Mouse (Mus musculus) limb, embryonic 12.5 days (tissue): ENCODE measurements at regions not wholly inside any gene's neighbourhood (a gene's known extent, or its start where the extent isn't known, plus 50 kb on each side); places are given as distances from the start of the nearest gene placed in this dataset.

Experiments used
- ATAC-seq: fragments of 200-750 bp; cut with Nextera tagmentation; 2 replicates; pipeline ENCODE4 v1.8.0; 2017; ENCODE audit warnings: low read depth, moderate TSS enrichment; ENCODE audit not compliant: insufficient number of reproducible peaks, insufficient read depth, low FRiP score, low TSS enrichment
- H3K27ac ChIP-seq: fragments of 300-500 bp; sonication (generic); 2 replicates; pipeline ENCODE4 v1.5.1; 2016; ENCODE audit warnings: mild to moderate bottlenecking, moderate library complexity
- H3K27me3 ChIP-seq: fragments of 300-500 bp; sonication (generic); 2 replicates; pipeline ENCODE4 v1.6.1; 2016; ENCODE audit warnings: mild to moderate bottlenecking, moderate library complexity
- H3K36me3 ChIP-seq: fragments of 300-500 bp; sonication (generic); 2 replicates; pipeline ENCODE4 v1.6.1; 2016; ENCODE audit warnings: mild to moderate bottlenecking, moderate library complexity
- H3K4me1 ChIP-seq: fragments of 300-500 bp; sonication (generic); replicated peaks from 2 replicates; pipeline ENCODE4 v1.6.1; 2016
- H3K4me2 ChIP-seq: fragments of 300-500 bp; sonication (generic); 2 replicates; pipeline ENCODE4 v1.6.1; 2016; ENCODE audit warnings: mild to moderate bottlenecking, moderate library complexity
- H3K4me3 ChIP-seq: fragments of 300-500 bp; sonication (generic); replicated peaks from 2 replicates; pipeline ENCODE4 v1.5.1; 2016; ENCODE audit warnings: mild to moderate bottlenecking
- H3K9ac ChIP-seq: fragments of 300-500 bp; sonication (generic); replicated peaks from 2 replicates; pipeline ENCODE4 v1.6.1; 2016; ENCODE audit warnings: mild to moderate bottlenecking, moderate library complexity
- H3K9me3 ChIP-seq: fragments of 300-500 bp; sonication (generic); 2 replicates; pipeline ENCODE4 v1.6.1; 2016; ENCODE audit warnings: mild to moderate bottlenecking, moderate library complexity
- WGBS: fragments of 180-500 bp; shearing (Covaris S2); methylation state at CpG from one replicate; pipeline ENCODE4 v1.1.7; 2016; 5-methylcytosine and 5-hydroxymethylcytosine counted together

DNA sequence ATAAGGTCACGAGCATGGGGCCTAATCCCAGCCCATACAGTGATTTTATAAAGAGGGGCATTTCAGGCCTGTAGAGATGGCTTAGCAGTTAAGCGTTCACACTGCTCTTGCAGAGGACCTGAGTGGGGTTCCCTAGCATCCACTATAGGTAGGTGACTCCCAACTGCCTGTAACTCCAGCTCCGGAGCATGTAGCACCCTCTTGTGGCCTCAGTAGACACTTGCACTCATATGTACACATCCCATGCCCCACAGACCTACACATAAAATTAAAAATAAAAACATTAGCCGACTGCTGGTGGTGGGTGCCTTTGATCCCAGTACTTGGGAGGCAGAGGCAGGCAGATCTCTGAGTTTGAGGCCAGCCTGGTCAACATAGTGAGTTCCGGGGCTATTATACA lies 158.8 kb downstream of the Unc5cl start:
- Histone ChIP-seq H3K4me2 (no peak overlapping the region), H3K9me3 (peaks cover 7% of the 10 kb centered on the region; the same call in 1 of the 2 replicates), H3K4me1 (no peaks in the 10 kb centered on the region; the same call in 1 of the 2 replicates), H3K4me3 (no peak overlapping the region), H3K27me3 (no peaks in the 10 kb centered on the region), H3K36me3 (no peaks in the 10 kb centered on the region), H3K27ac (no peak overlapping the region), H3K9ac (no peak overlapping the region)
- WGBS, result 89% methylated on average over 5 of the region's 5 CpGs
- ATAC-seq, result no peak

DNA sequence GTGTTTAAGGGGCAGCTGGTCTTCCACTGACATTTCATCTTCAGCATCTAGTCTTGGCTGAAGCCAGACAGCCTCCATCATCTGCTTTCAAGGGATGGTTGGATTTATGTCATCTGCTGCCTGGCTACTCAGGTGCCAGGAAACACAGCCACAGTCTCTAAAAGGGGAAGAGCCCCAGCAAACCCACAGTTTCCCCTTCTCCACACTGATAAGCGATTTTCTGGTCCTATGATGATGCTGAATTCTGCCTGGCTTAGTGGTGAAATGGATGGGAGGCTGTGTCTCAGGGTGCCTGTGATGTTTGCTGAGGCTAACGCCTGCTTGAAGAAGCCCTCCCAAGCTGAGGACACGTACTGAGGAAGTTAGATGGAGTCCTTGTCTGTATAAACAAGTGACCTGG lies 160.5 kb downstream of the Unc5cl start:
- Histone ChIP-seq H3K36me3 (no peaks in the 10 kb centered on the region), H3K4me3 (no peak overlapping the region), H3K9ac (no peak overlapping the region), H3K27me3 (no peaks in the 10 kb centered on the region), H3K4me1 (no peaks in the 10 kb centered on the region; the same call in 1 of the 2 replicates), H3K4me2 (no peak overlapping the region), H3K9me3 (peaks cover 7% of the 10 kb centered on the region; the same call in 1 of the 2 replicates), H3K27ac (no peak overlapping the region)
- WGBS, result 51% methylated on average over 3 of the region's 3 CpGs
- ATAC-seq, result no peak

DNA sequence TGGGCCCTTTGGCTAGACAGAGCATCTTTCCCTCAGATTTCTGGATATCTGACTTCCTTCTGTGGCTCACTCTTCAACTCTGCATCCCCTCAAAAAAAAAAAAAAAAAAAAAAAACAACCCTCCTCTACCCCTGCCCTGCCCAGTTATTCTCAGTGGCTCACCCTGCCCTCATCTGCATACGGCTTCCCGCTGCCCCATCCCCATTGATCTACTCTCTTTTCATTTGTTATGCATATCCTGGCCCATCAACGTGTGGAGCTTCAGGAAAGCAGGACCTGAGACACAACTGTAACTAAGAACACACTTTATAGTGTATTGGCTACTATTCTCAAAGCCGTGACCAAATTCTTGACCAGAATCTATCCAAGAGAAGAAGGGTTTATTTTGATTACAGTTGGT lies 161.5 kb downstream of the Unc5cl start:
- H3K27me3 ChIP-seq, result no peaks in the 10 kb centered on the region
- H3K4me1 ChIP-seq, result no peaks in the 10 kb centered on the region; the same call in 1 of the 2 replicates
- H3K9ac ChIP-seq, result no peak overlapping the region
- ATAC-seq, result no peak
- no peak overlapping the region for H3K4me2 ChIP-seq
- 23% methylated on average over 4 of the region's 4 CpGs for WGBS
- no peak overlapping the region for H3K4me3 ChIP-seq
- no peak overlapping the region for H3K27ac ChIP-seq
- H3K9me3 ChIP-seq, result peaks cover 7% of the 10 kb centered on the region; the same call in 1 of the 2 replicates
- H3K36me3 ChIP-seq, result no peaks in the 10 kb centered on the region

GRCm38 (mm10) chr17:48620896-48621295 lies 166.2 kb downstream of the Unc5cl start:
- 58% methylated on average over 2 of the region's 2 CpGs for WGBS
- H3K9ac ChIP-seq, result no peak overlapping the region
- no peak overlapping the region for H3K27ac ChIP-seq

DNA sequence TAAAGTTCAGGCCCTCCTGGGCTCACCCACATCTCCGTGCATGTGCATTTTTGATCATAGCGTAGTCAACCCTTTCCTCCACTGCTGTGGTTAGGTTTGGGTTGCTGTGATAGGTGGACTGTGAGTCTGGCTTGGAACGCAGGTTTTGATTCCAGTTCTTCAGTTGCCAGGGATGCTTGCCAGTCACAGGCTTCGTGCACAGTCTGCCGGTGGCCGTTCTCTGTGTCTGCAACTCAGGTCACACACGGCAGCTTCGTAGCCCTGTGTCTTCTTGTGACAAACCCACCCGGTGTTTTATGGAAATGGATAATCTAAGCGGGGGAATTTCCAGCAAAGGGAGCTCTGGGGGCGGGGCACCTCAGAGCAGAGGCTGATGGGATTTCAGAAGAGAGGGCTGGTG lies 167.0 kb downstream of the Unc5cl start:
- H3K9ac ChIP-seq, result no peak overlapping the region
- no peak overlapping the region for H3K27ac ChIP-seq
- H3K4me2 ChIP-seq, result no peak overlapping the region
- 94% methylated on average over 11 of the region's 11 CpGs for WGBS
- ATAC-seq, result no peak
- no peak overlapping the region for H3K4me3 ChIP-seq
- H3K9me3 ChIP-seq, result no peaks in the 10 kb centered on the region
- H3K27me3 ChIP-seq, result no peaks in the 10 kb centered on the region
- no peaks in the 10 kb centered on the region for H3K36me3 ChIP-seq
- no peaks in the 10 kb centered on the region for H3K4me1 ChIP-seq

More at GRCm38 (mm10) chr17:48620896-48621295, 166.2 kb downstream of the Unc5cl start:
- no peak overlapping the region for H3K4me2 ChIP-seq
- ATAC-seq, result no peak
- H3K27me3 ChIP-seq, result no peaks in the 10 kb centered on the region
- no peaks in the 10 kb centered on the region for H3K36me3 ChIP-seq
- H3K4me3 ChIP-seq, result no peak overlapping the region
- H3K4me1 ChIP-seq, result no peaks in the 10 kb centered on the region
- no peaks in the 10 kb centered on the region for H3K9me3 ChIP-seq

DNA sequence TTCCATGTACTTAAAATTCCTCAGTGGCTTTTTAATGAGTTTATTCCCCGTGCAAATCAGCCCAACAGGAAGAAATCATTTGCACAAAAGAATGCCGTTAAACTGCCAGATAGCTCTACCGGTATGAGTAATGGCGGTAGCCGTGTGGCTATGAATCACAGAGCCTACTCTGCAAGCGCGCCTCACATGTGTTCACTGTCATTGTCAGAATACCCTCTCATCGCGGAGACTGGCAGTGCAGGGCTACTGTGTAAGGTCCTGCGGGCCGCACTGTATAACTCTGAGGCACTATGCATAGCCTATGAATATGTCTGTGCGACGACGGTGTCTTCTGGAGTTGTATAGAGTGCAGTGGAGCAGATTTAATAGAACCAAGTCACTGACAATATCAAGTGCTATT lies 170.2 kb downstream of the Unc5cl start:
- 86% methylated on average over 14 of the region's 14 CpGs for WGBS
- Histone ChIP-seq H3K9ac (no peak overlapping the region), H3K4me2 (no peak overlapping the region), H3K4me3 (no peak overlapping the region), H3K27me3 (no peaks in the 10 kb centered on the region), H3K36me3 (no peaks in the 10 kb centered on the region), H3K27ac (no peak overlapping the region), H3K9me3 (no peaks in the 10 kb centered on the region), H3K4me1 (no peaks in the 10 kb centered on the region)
- ATAC-seq, result no peak

DNA sequence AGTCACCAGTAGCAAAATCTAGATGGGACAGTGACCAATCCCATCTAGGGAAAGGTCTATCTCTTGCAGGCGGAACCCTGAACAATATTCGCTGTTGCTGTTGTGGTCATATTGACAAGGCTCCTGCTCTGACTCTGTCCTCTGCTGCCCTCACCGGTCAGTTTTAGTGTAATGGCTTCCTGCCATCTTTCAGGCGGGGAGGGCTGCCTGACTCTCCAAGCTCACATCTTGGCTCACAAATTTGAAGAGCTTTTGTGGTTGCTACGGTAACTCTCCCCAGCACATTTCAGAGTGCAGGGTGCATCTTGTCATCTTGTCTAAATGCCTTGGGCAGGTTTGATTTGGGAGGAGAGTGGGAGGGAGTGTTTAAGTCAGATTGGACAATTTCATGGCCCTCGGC lies 171.3 kb downstream of the Unc5cl start:
- H3K4me3 ChIP-seq, result no peak overlapping the region
- ATAC-seq, result no peak
- H3K4me1 ChIP-seq, result no peaks in the 10 kb centered on the region
- H3K9me3 ChIP-seq, result no peaks in the 10 kb centered on the region
- H3K4me2 ChIP-seq, result no peak overlapping the region
- H3K27me3 ChIP-seq, result no peaks in the 10 kb centered on the region
- no peak overlapping the region for H3K9ac ChIP-seq
- no peak overlapping the region for H3K27ac ChIP-seq
- WGBS, result 87% methylated on average over 6 of the region's 6 CpGs
- H3K36me3 ChIP-seq, result no peaks in the 10 kb centered on the region

GRCm38 (mm10) chr17:48639611-48640010 lies 184.9 kb downstream of the Unc5cl start:
- 91% methylated on average over 12 of the region's 12 CpGs for WGBS
- no peak for ATAC-seq
- 0 out of 2 replicates have a peak, but pooled peaks cover 2% of the 10 kb centered on the region for H3K9me3 ChIP-seq

DNA sequence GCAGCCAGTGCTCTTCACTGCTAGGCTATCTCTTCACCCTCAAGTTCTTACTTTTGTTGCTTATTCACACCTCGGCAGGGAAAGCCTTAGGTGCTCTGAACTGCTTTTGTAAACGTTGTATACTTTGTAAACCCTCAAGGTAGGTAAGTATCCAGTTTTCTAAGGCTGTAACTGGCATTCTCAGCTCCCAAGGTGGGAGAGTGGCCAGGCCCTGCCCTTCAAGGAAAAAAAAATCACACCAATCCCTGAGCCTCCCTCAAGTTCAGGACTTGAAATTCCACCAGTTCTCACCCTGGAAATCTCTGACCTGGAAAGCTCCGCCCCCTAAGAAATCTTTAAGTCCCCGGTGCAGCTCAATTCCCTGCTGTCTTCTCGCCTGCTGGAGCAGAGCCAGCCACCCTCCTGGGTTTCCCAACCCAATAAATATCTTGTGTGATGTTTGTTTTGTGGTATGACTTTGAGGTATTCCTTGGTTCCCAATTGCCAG lies 188.9 kb downstream of the Unc5cl start:
- 23% methylated on average over 5 of the region's 5 CpGs for WGBS
- no peak for ATAC-seq
- no peak overlapping the region for H3K4me3 ChIP-seq

More at GRCm38 (mm10) chr17:48639611-48640010, 184.9 kb downstream of the Unc5cl start:
- H3K4me3 ChIP-seq, result no peak overlapping the region
- H3K27ac ChIP-seq, result no peak overlapping the region
- H3K27me3 ChIP-seq, result no peaks in the 10 kb centered on the region
- H3K4me2 ChIP-seq, result no peak overlapping the region
- H3K9ac ChIP-seq, result no peak overlapping the region
- H3K4me1 ChIP-seq, result no peaks in the 10 kb centered on the region
- no peaks in the 10 kb centered on the region for H3K36me3 ChIP-seq

DNA sequence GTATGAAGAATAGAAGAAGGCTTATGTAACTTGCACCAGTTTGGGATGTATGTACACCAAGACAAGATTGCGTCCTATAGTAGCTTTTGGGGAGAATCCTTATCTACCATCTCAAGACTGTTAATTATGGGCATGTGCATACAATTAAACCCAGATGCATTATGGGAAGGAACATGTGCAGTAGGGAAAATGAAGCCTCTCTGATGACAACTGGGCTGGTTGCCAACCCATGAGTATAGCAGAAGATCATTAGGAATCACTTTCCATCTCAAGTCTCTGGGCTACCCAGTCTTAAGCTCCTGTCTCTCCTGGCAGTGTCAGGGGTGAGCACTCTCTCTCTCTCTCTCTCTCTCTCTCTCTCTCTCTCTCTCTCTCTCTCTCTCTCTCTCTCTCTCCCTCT lies 190.4 kb downstream of the Unc5cl start:
- no peak overlapping the region for H3K4me3 ChIP-seq
- no peaks in the 10 kb centered on the region for H3K4me1 ChIP-seq
- no peak overlapping the region for H3K4me2 ChIP-seq
- no peaks in the 10 kb centered on the region for H3K27me3 ChIP-seq
- no peak for ATAC-seq
- no peak overlapping the region for H3K27ac ChIP-seq
- 89% methylated on average over 1 of the region's 1 CpGs for WGBS
- H3K9ac ChIP-seq, result no peak overlapping the region
- no peaks in the 10 kb centered on the region for H3K36me3 ChIP-seq
- H3K9me3 ChIP-seq, result 0 out of 2 replicates have a peak, but pooled peaks cover 2% of the 10 kb centered on the region

More for the DNA sequence above, 188.9 kb downstream of the Unc5cl start:
- Histone ChIP-seq H3K9me3 (0 out of 2 replicates have a peak, but pooled peaks cover 2% of the 10 kb centered on the region), H3K27ac (no peak overlapping the region), H3K9ac (no peak overlapping the region), H3K27me3 (no peaks in the 10 kb centered on the region), H3K4me1 (no peaks in the 10 kb centered on the region), H3K36me3 (no peaks in the 10 kb centered on the region), H3K4me2 (no peak overlapping the region)

- no peak overlapping the region for H3K9ac ChIP-seq
- ATAC-seq, result no peak
- peak overlapping the region; percentile 12; the same call in 1 of the 2 replicates for H3K4me3 ChIP-seq
- WGBS, result 51% methylated on average over 11 of the region's 11 CpGs
- no peaks in the 10 kb centered on the region for H3K36me3 ChIP-seq
- peak overlapping the region; percentile 43 for H3K4me2 ChIP-seq
- H3K27ac ChIP-seq, result no peak overlapping the region
- H3K27me3 ChIP-seq, result no peaks in the 10 kb centered on the region
- no peaks in the 10 kb centered on the region for H3K4me1 ChIP-seq
- 0 out of 2 replicates have a peak, but pooled peaks cover 2% of the 10 kb centered on the region for H3K9me3 ChIP-seq
Measured at GRCm38 (mm10) chr17:48646626-48647195, 192.0 kb downstream of the Unc5cl start.

DNA sequence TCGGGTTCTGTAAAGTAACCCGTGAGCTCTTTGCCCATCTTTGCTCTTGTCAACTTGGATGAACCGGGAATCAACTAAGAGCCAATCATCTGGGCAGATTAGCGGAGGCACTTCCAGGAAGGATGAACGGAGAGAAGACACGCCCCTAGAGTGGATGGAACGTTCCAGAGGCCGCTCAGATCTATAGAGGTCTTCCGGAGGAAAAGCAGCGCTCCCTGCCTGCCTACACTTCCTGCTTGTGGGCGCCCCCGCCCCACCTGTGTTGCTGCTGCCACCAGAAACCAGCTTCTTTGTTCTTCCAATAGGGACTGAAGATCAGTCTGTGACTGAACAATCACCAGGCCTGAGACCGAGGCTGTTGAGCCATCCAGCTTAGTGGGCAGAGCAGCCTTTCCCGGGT lies 192.7 kb downstream of the Unc5cl start:
- 42% methylated on average over 14 of the region's 14 CpGs for WGBS
- Histone ChIP-seq H3K9me3 (0 out of 2 replicates have a peak, but pooled peaks cover under 1% of the 10 kb centered on the region), H3K27ac (no peak overlapping the region), H3K9ac (no peak overlapping the region), H3K4me2 (peak overlapping the region; percentile 43), H3K27me3 (no peaks in the 10 kb centered on the region), H3K36me3 (no peaks in the 10 kb centered on the region), H3K4me1 (no peaks in the 10 kb centered on the region), H3K4me3 (peak overlapping the region; percentile 12)
- no peak for ATAC-seq
